Mouse (Mus musculus) lung, adult 2 months (tissue): ENCODE results near the gene Ptprk. TPM values are rescaled to one million over a fixed set of nuclear protein-coding genes. Genes with fewer than 3 reads are reported as not detected.

Source experiments
- DNase-seq: peaks from one replicate; pipeline ENCODE4 v3.0.0; 2022
- H3K4me1 ChIP-seq: fragments of 200-500 bp; 2 replicates; pipeline ENCODE4 v1.6.1; 2011; ENCODE audit warnings: low read length; ENCODE audit not compliant: control insufficient read depth, insufficient read depth
- H3K4me3 ChIP-seq: fragments of 200-500 bp; replicated peaks from 2 replicates; pipeline ENCODE3; 2011; ENCODE audit warnings: low read depth, mild to moderate bottlenecking, control low read depth, low read length; ENCODE audit errors: extremely low read depth
- CTCF ChIP-seq: fragments of 200-500 bp; IDR thresholded peaks from 2 replicates; pipeline ENCODE4 v1.5.1; 2011; ENCODE audit warnings: mild to moderate bottlenecking, low read length, control low read depth; ENCODE audit not compliant: insufficient read depth
- POLR2A ChIP-seq: fragments of 200-500 bp; IDR thresholded peaks from 2 replicates; pipeline ENCODE4 v1.6.1; 2011; ENCODE audit warnings: low read depth, mild to moderate bottlenecking, control low read depth, low read length, borderline replicate concordance; ENCODE audit errors: extremely low read depth
- WGBS: fragments of 180-500 bp; shearing (Covaris S2); methylation state at CpG from one replicate; pipeline ENCODE4 v1.1.7; 2018; 5-methylcytosine and 5-hydroxymethylcytosine counted together
- polyA plus RNA-seq: library from polyadenylated mRNA; depleted of rRNA; stranded (reverse); fragments of >200 nt; gene quantifications from 2 replicates; pipeline ENCODE4 v1.2.3, GENCODE M21; 2012

The Ptprk gene
- polyA plus RNA-seq, 1 experiment = 42.4 TPM

GRCm38 (mm10) chr10:28493271-28493861 is 418.7 kb downstream of the Ptprk start:
- no peak for TF ChIP-seq CTCF
- no peak for TF ChIP-seq POLR2A
- Histone ChIP-seq H3K4me1 (peaks cover 7% of the 10 kb centered on the region; the same call in 1 of the 2 replicates), H3K4me3 (peak overlapping the region; percentile 24)
- WGBS = 40% methylated on average over 7 of the region's 7 CpGs
- peak; percentile 30 for DNase-seq

- no peak for DNase-seq
- H3K4me3 ChIP-seq = no peak overlapping the region
- 85% methylated on average over 1 of the region's 1 CpGs for whole genome bisulfite sequencing
- no peak for TF ChIP-seq CTCF
- TF ChIP-seq POLR2A = no peak
- peaks cover 3% of the 10 kb centered on the region; the same call in 1 of the 2 replicates for H3K4me1 ChIP-seq
Observed at GRCm38 (mm10) chr10:28497791-28498190, 423.2 kb downstream of the Ptprk start.

GRCm38 (mm10) chr10:28498504-28498903 is 423.9 kb downstream of the Ptprk start:
- Histone ChIP-seq H3K4me3 (no peak overlapping the region), H3K4me1 (peaks cover 3% of the 10 kb centered on the region; the same call in 1 of the 2 replicates)
- no peak for TF ChIP-seq POLR2A
- TF ChIP-seq CTCF = no peak
- no peak for DNase-seq
- WGBS = 85% methylated on average over 3 of the region's 3 CpGs

- DNase-seq = no peak
- 55% methylated on average over 2 of the region's 2 CpGs for WGBS
- no peak for TF ChIP-seq POLR2A
- no peak for TF ChIP-seq CTCF
- Histone ChIP-seq H3K4me3 (no peak overlapping the region), H3K4me1 (peaks cover 2% of the 10 kb centered on the region)
Observed at GRCm38 (mm10) chr10:28513601-28514000, 439.0 kb downstream of the Ptprk start.

DNA sequence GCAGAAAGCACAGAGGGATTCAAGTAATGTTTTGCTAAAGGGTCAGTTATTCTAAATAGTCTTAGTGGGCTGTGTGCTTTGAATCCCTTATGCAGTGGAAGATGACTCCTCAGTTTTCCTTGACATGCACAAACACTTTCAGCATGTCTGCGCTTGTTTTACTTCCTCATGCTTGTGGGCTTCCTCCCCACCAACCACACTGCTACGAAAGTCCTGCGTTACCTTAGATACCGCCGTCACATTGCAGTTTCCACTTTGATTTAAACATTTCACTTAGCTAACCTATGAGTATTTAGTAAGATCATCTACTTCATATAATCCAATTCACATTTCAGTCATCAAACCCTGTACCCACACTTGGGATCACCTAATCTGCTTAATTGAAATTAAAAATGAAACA is 441.5 kb downstream of the Ptprk start:
- Histone ChIP-seq H3K4me1 (peaks cover 2% of the 10 kb centered on the region), H3K4me3 (no peak overlapping the region)
- TF ChIP-seq CTCF (no peak), POLR2A (no peak)
- no peak for DNase-seq
- 77% methylated on average over 5 of the region's 5 CpGs for WGBS

DNA sequence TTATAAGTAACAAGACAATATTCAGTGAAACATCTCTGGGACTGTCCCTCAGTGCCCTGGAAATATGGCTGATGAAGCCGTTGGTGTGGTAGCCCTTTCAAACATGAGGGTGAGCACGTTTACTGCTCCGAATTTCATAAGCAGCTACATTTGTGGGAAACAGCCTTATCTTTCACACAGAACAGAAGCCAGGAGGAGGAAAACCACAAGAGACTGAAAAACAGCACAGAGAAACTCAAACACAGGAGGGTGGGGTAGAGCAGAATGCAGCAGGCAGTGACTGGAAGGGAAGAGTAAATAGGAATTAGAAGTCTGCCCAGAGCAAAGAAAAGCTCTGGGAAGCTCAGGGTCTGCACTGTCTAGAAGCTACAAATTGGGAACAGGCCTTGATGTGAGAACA is 443.7 kb downstream of the Ptprk start:
- 49% methylated on average over 3 of the region's 3 CpGs for whole genome bisulfite sequencing
- peaks cover 2% of the 10 kb centered on the region for H3K4me1 ChIP-seq
- TF ChIP-seq POLR2A (no peak), CTCF (no peak)
- no peak for DNase-seq
- H3K4me3 ChIP-seq = no peak overlapping the region

- peaks cover 2% of the 10 kb centered on the region for H3K4me1 ChIP-seq
- 70% methylated on average over 1 of the region's 1 CpGs for WGBS
- H3K4me3 ChIP-seq = no peak overlapping the region
- no peak for TF ChIP-seq POLR2A
- TF ChIP-seq CTCF = no peak
- no peak for DNase-seq
Observed at GRCm38 (mm10) chr10:28519861-28520260, 445.2 kb downstream of the Ptprk start.

GRCm38 (mm10) chr10:28523992-28524735 is 449.5 kb downstream of the Ptprk start:
- WGBS = 48% methylated on average over 14 of the region's 14 CpGs
- Histone ChIP-seq H3K4me1 (peaks cover 2% of the 10 kb centered on the region), H3K4me3 (no peak overlapping the region)
- no peak for DNase-seq
- TF ChIP-seq POLR2A (no peak), CTCF (no peak)

DNA sequence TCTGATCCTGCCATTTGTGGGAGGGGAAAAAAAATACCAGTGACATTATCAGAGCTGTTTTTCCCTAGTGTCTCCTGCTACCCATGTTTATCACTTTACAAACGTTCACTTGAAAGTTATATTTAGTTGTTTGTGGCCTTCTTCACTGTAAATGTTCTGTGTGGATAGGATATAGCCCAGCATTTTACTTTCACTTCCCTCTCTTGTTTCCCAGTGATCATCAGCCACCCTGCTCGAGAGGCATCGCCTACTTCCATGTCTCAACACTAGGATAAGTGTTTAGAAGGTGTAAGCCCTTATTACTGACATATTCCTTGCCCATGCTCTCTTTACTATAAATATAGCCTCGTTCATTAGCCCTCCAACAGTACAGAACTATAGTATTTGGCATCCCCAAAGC is 466.0 kb downstream of the Ptprk start:
- TF ChIP-seq POLR2A = no peak
- no peak for TF ChIP-seq CTCF
- WGBS = 61% methylated on average over 4 of the region's 4 CpGs
- H3K4me1 ChIP-seq = no peaks in the 10 kb centered on the region
- no peak for DNase-seq
- H3K4me3 ChIP-seq = no peak overlapping the region

DNA sequence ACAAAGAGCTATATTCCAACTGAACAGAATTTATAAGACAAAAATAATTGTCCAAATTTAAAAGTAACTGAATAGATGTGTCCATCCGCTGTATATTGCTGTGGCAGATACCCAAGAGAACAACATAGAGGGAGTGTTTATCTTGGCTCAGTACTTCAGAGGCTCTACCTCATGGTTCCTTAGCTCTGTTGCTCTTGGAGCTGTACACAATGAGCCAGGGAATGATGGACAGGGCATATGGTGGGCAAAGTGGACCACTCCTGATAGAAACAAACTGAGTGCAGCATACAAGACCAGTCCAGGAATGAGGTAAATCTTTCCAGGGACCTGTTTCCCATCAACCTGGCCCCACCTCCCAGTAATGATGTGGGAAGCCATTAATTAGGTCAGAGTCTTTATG is 468.1 kb downstream of the Ptprk start:
- Histone ChIP-seq H3K4me1 (no peaks in the 10 kb centered on the region), H3K4me3 (no peak overlapping the region)
- DNase-seq = no peak
- TF ChIP-seq CTCF (no peak), POLR2A (no peak)
- WGBS = 76% methylated on average over 1 of the region's 1 CpGs
